Mouse (Mus musculus): Measurements from ENCODE around the gene Tdp2. TPM values are rescaled to one million over a fixed set of nuclear protein-coding genes. Genes with fewer than 3 reads are reported as not detected.
"Not testable (repeated sequence)": the region's sequence is repeated elsewhere in the genome, so short reads cannot be mapped to it uniquely, and the experiment has no call there.

Gene Tdp2
- total RNA-seq, 2 experiments from 2014 or later: 10.8 to 12.4 TPM

DNA sequence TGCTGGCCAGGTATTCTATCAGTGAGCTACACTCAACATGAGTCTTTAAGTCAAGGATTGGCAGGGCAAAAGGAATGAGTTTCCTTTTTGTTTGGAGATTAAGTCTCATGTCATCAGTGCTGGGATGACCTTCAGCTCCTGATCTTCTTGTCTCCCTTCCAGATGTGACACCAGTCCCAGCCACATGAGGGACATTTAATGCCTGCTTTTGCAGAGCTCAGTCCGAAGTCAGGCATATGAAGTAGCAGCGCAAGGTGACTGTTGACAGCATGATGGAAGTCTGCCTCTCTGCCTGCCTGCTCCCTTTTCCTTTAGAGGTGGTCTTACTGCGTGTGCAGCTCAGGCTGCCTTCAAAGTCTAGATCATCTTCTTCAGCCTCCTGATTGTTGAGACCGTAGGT lies 6.8 kb upstream of the Tdp2 start:
- DNase-seq: no peak

DNA sequence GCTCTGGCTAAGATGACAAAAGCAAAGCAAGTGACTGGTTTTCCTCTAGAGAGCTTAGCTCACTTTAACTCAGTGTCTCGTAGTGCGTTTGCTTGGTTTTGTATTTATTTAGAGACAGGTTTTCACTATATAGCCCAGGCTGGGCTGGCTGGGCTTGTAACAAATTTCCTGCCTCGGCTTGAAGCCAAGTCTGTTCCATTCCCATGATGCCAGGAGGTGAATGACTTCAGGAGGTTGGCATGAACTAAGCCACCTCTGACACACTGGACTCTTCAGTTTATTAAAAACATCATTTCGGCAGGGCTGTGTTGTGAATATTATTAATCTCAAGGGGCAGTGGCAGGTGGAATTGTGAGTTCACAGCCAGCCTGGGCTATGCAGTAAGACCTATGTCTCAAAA lies 5.9 kb upstream of the Tdp2 start:
- no peak for DNase-seq

DNA sequence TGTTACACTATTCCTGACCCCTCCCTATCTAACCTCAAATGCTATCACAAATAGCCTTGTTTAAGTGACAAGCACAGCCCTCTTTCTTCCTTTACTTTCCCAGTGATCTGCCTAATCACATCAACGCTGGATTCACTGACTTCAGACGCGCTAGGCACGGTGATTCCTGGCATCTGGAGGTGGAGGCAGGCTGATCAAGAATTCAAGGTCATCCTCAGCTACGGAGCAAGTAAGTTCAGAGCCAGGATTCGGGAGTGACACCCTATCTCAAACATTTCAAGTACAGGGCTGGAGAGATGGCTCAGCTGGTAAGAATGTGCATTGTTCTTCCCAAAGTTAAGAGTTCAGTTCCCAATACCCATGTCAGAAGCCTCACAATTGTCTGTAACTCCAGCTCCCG lies 5.4 kb upstream of the Tdp2 start:
- DNase-seq: no peak

- DNase-seq: no peak
Measured at GRCm38 (mm10) chr13:24830756-24831352, 625 bp upstream of the Tdp2 start.

DNA sequence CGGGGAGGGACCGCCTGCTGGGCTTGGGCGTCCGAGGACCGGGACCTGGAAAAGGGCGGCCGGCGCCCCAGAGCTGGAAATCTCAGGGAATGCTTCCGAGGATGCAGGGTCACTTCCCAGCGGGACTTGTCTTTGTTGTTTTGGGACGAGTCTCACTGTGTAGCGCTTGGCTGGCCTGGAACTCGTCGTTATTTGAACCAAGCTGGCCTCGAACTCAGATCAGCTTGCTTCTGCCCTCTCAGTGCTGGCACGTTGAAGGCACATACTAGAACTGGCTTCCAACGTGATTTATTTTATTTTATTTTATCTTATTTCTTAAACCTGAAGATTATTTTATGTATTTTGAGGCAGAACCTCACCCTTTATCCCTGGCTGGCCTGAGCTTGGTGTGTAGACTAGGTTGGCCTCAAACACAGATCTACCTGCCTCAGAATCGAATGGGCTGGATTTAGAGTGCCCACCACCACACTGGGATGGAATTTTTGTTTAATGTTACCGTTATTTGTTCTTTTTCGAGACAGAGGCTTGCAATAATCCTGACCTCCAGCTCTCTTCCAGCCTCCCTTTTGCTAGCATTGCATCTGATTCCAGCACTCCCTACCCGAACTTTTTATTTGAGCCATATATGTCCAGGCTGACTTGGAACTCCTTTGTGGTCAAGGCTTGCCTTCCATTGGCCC lies 792 bp downstream of the Tdp2 start:
- DNase-seq: no peak

DNA sequence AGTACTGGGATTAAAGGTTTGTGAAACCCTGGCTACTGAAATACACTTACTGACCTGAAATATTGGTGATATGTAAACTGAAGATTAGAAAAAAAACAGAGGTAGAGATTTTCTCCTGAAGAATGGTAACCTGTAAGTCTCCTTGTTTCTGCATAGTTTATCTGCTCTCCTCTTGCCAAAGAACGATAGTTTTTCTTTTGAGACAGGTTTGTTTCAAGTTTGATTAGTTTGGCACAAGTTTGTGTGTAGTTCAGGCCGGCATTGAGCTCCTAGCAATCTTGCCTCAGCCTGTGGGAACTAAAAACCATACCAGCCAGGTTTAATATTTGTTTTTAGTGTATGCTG lies 1.3 kb downstream of the Tdp2 start:
- no peak for DNase-seq

DNA sequence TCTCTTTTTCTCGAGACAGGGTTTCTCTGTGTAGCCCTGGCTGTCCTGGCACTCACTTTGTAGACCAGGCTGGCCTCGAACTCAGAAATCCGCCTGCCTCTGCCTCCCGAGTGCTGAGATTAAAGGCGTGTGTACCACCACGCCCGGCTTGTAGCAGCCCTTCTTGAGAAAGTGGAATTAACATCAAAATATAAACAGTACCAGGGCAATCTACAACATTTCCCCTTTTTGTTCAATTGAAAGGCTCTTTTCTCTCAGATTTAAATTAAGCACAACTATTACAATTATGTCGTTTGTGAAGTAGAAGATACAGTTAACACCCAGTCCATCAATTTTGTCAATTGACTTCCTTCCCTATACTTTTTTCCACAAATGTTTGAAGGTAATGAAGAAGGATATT lies 6.3 kb downstream of the Tdp2 start:
- DNase-seq: not testable (repeated sequence)

- DNase-seq: no peak
Measured at GRCm38 (mm10) chr13:24839831-24840230, 8.4 kb downstream of the Tdp2 start.

- no peak for DNase-seq
Measured at GRCm38 (mm10) chr13:24841702-24842101, 10.2 kb downstream of the Tdp2 start.

GRCm38 (mm10) chr13:24844983-24845955 lies 13.8 kb downstream of the Tdp2 start, which contains the start of gene D130043K22Rik:
D130043K22Rik (plus strand) TSS chr13:24845135.
- peak; percentile 16 for DNase-seq

GRCm38 (mm10) chr13:24849318-24849717 lies 17.8 kb downstream of the Tdp2 start:
- no peak for DNase-seq

- DNase-seq: no peak
Measured at GRCm38 (mm10) chr13:24851989-24852388, 20.5 kb downstream of the Tdp2 start.

DNA sequence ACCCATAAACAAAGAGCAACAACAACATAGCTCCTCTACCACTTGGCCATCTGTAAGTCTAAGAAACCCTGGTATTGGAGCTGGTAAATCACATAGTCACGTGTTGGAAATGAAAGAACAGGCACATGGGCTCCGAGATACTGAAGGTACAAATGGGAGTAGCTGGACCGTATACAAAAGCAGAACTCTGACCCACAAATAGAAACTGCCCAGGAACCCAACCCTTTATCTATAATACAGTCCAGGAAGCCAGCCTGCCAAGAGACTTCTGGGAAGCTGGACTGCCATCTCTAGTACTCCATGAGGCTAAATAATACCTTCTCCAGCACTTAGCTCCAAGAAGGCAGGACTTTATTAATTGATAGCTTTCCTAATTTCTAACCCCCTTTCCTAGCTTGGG lies 21.1 kb downstream of the Tdp2 start:
- DNase-seq: no peak

- no peak for DNase-seq
Measured at GRCm38 (mm10) chr13:24859115-24859514, 27.6 kb downstream of the Tdp2 start.

DNA sequence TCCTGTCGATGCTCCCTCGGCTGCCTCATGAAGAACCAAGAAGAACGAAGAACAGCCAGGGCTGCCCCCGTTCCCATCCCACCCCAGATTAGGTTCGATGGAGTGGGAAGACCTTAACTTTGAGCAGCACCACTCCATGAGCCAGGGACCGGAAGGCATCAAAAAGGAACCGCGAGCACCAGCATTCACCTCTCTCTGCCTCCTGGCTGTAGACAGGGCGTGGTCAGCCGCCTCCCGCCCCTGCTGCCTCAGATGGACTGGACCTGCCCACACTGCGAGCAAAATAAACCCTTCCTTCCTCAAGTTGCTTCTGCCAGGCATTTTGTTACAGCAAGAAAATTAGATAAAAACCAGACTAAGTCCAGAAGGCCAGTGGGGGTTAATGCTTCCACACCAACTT lies 29.6 kb downstream of the Tdp2 start:
- DNase-seq: no peak

GRCm38 (mm10) chr13:24862021-24862420 lies 30.5 kb downstream of the Tdp2 start:
- DNase-seq: no peak

GRCm38 (mm10) chr13:24862520-24862919 lies 31.0 kb downstream of the Tdp2 start:
- peak; percentile 43 for DNase-seq

DNA sequence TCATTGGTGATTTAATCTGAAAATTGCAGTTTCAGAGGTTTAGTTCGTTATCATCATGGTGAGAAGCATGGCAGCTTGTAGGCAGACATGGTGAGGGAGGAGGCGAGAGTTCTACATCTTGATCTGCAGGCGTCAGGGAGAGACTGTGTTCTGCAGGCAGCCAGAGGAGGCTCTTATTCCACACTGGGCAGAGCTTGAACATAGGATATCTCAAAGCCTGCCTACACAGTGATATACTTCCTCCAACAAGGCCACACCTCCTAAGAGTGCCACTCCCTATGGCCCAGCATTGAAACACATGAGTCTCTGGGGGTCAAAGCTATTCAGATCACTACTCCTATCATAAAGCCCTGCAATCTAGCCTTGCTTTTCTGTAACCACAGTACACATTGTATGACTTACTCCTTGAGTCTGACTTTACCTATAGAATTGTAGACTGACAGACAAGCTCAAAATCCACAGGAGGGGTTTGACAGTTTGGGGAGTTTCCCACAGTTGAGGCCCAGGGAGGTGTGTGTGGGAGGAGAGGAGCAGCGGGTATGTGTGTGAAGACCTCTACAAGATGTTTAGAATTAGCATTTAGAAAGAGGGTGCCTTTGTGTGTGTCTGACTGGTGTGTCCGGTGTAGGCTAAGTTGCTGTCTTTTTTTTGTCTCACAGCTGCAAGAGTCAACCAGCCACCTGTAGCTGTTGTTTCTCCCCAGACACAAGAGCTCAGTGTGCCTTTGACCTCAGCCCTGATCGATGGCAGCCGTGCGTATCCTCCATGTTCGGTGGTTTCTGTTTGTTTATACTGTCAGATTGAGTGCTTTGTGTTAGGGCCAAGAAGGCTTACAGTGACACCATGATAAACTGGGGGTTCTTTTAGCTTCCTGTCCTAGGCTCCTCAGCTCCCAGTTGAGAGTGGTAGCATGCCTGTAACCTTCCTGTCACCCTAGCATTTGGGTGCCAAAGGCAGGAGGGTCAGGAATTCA lies 35.2 kb downstream of the Tdp2 start:
- DNase-seq: no peak

GRCm38 (mm10) chr13:24867789-24868188 lies 36.3 kb downstream of the Tdp2 start:
- no peak for DNase-seq

- DNase-seq: no peak
Measured at GRCm38 (mm10) chr13:24868233-24868632, 36.8 kb downstream of the Tdp2 start.

DNA sequence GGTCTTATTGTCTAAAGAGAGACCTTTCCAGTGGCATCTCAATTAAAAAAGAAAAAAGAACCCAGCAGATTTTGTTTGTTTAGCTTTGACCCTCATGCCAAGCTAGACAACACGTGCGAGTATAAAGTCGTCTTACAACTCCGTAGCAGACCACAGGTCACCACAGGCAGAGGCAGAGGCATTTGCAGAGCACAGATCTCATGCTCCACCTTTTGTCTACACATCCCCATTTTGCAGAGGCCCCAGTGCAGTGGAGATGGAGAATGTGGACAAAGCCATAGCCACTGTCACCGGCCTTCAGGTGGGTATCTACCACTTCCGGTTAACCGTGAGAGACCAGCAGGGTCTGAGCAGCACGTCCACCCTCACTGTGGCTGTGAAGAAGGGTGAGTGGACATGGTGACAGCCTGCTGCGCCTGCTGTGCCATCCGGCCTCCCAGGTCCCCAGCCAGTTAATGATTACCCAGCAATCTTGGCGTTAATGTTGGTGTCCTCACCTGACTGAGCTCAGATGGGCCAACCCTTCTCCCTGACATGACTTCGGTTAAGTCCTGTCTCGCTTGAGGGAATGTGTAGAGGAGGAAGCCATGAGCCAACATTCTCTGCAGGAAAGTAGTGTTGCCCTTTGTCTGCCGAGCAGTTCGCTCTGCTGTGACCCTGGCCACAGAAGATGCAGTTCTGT lies 48.0 kb downstream of the Tdp2 start:
- DNase-seq: no peak
